Mouse (Mus musculus): Measurements from ENCODE around the gene Asphd1. TPM values are rescaled to one million over a fixed set of nuclear protein-coding genes. Genes with fewer than 3 reads are reported as not detected.
"Not testable (repeated sequence)": the region's sequence is repeated elsewhere in the genome, so short reads cannot be mapped to it uniquely, and the experiment has no call there.

The Asphd1 gene
- polyA plus RNA-seq, 1 experiment: 55.7 TPM

GRCm38 (mm10) chr7:126905590-126905989 is 43.8 kb downstream of the Asphd1 start:
- no peak overlapping the region for H3K4me3 ChIP-seq (ENCODE audit: insufficient read depth, low read length)
- no peak for TF ChIP-seq CTCF (IDR thresholded peaks at IDR 0.05; ENCODE audit: extremely low read depth, insufficient read depth, low read length)
- TF ChIP-seq POLR2A (IDR thresholded peaks at IDR 0.05; ENCODE audit: extremely low read depth, insufficient read depth, low read length): no peak
- H3K27ac ChIP-seq (ENCODE audit: insufficient read depth, low read length): no peak overlapping the region
- H3K4me1 ChIP-seq (ENCODE audit: control insufficient read depth, insufficient read depth, low read length): no peaks in the 10 kb centered on the region

- H3K4me3 ChIP-seq (ENCODE audit: insufficient read depth, low read length); H3K27ac ChIP-seq (ENCODE audit: insufficient read depth, low read length); H3K4me1 ChIP-seq (ENCODE audit: control insufficient read depth, insufficient read depth, low read length): not testable (repeated sequence)
Observed at GRCm38 (mm10) chr7:126899781-126900180, 49.6 kb downstream of the Asphd1 start.

DNA sequence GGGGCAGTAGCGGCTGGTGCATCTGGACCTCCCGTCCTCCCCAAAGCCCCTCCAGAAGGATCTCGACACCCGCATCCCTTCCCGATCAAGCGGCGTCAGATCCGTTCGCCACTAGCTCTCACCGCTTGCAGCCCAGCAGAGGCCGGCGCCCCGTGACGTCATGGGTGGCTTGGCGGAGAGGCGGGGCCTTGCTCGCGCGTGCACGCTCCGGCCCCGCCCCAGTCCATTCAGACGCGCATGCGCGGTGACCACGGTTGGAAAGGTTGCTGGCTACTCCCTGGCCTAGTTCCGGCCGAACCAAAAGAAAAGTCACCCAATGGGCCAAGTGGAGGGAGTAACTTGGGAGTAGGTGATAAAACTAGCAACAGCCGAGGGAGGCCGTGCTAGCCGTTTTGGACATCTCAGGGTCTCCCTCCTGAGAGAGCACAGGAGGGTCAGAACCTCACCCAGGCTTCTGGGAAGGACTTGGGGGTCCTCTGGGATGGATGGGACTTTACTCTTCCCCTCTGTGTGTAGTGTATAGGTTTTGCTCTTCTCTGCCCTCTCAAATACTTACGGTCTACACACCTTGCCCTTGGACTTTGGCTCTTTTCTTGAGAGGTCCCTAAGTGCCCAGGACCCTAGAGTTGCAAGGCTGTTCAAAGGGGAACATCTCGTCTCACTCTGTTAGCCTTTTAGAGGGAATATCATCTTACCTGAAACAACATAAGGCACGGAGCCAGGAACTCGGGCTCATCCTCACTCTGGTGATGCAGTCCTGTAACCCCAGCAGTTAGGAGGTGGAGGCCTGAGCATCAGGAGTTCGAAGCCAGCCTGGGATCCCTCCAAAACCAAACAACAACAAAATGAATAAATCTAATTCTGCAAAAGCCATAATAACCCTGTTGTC is 51.0 kb downstream of the Asphd1 start:
- TF ChIP-seq POLR2A (IDR thresholded peaks at IDR 0.05; ENCODE audit: extremely low read depth, insufficient read depth, low read length): peak; percentile 93
- no peak for TF ChIP-seq CTCF (IDR thresholded peaks at IDR 0.05; ENCODE audit: extremely low read depth, insufficient read depth, low read length)
- H3K4me3 ChIP-seq (ENCODE audit: insufficient read depth, low read length): peak overlapping the region; percentile 86
- H3K27ac ChIP-seq (ENCODE audit: insufficient read depth, low read length): peak overlapping the region; percentile 86
- peaks cover 5% of the 10 kb centered on the region for H3K4me1 ChIP-seq (ENCODE audit: control insufficient read depth, insufficient read depth, low read length)

- Histone ChIP-seq H3K4me3 (ENCODE audit: insufficient read depth, low read length) (peak overlapping the region; percentile 86), H3K27ac (ENCODE audit: insufficient read depth, low read length) (peak overlapping the region; percentile 86), H3K4me1 (ENCODE audit: control insufficient read depth, insufficient read depth, low read length) (peaks cover 5% of the 10 kb centered on the region)
- no peak for TF ChIP-seq CTCF (IDR thresholded peaks at IDR 0.05; ENCODE audit: extremely low read depth, insufficient read depth, low read length)
- no peak for TF ChIP-seq POLR2A (IDR thresholded peaks at IDR 0.05; ENCODE audit: extremely low read depth, insufficient read depth, low read length)
Observed at GRCm38 (mm10) chr7:126897390-126898101, 51.8 kb downstream of the Asphd1 start.

DNA sequence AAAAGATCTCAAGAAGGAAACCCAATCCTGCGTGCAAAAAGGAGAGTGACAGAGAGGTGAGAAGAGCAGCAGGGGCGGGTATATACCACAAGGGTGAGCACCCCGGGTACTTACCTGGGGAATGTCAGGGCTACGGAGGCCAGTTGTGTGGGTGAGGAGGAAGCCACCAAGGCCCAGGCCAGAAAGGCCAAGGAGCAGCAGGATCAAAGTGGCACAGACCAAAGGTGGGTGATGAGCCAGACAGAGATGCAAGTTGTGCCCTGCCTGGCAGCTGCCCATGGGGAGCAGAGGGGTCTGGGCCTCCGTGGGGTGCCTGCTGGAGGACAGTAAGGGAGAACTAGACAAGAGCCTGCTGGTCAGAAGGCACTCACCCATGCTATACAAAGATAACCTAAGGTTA is 52.5 kb downstream of the Asphd1 start:
- H3K4me3 ChIP-seq (ENCODE audit: insufficient read depth, low read length): no peak overlapping the region; the same call in 1 of the 2 replicates
- TF ChIP-seq POLR2A (IDR thresholded peaks at IDR 0.05; ENCODE audit: extremely low read depth, insufficient read depth, low read length) (no peak), CTCF (IDR thresholded peaks at IDR 0.05; ENCODE audit: extremely low read depth, insufficient read depth, low read length) (no peak)
- H3K27ac ChIP-seq (ENCODE audit: insufficient read depth, low read length): peak overlapping the region; percentile 21; the same call in 1 of the 2 replicates
- peaks cover 5% of the 10 kb centered on the region for H3K4me1 ChIP-seq (ENCODE audit: control insufficient read depth, insufficient read depth, low read length)

Other genes starting within 250 kb of the Asphd1 start
- gene Coro1a, start 241.8 kb downstream of the Asphd1 start, polyA plus RNA-seq (2012; rRNA removed): 204 and 218 TPM in 2 replicates
- gene Mapk3, start 190.0 kb downstream of the Asphd1 start, polyA plus RNA-seq (2012; rRNA removed): 246 and 283 TPM in 2 replicates
- 2.5 and 3.1 TPM in 2 replicates for gene Gdpd3, start 183.2 kb downstream of the Asphd1 start, polyA plus RNA-seq (2012; rRNA removed)
- 539 and 545 TPM in 2 replicates for gene Ypel3, start 172.6 kb downstream of the Asphd1 start, polyA plus RNA-seq (2012; rRNA removed)
- gene Tbx6, start 168.1 kb downstream of the Asphd1 start, polyA plus RNA-seq (2012; rRNA removed): 1.4 and 1.6 TPM in 2 replicates
- 75.4 and 77.7 TPM in 2 replicates for gene Ppp4c, start 157.1 kb downstream of the Asphd1 start, polyA plus RNA-seq (2012; rRNA removed)
- 108 and 124 TPM in 2 replicates for gene Fam57b, start 151.9 kb downstream of the Asphd1 start, polyA plus RNA-seq (2012; rRNA removed)
- 0.67 TPM in 1 of 2 replicates, not detected in the other for gene 4930451I11Rik, start 117.9 kb downstream of the Asphd1 start, polyA plus RNA-seq (2012; rRNA removed)
- 45.9 and 52.6 TPM in 2 replicates for gene Doc2a, start 102.2 kb downstream of the Asphd1 start, polyA plus RNA-seq (2012; rRNA removed)
- gene Hirip3, start 87.6 kb downstream of the Asphd1 start, polyA plus RNA-seq (2012; rRNA removed): 58.5 and 69.2 TPM in 2 replicates
- 55.6 and 59.3 TPM in 2 replicates for gene Ino80e, start 87.2 kb downstream of the Asphd1 start, polyA plus RNA-seq (2012; rRNA removed)
- gene Taok2, start 64.9 kb downstream of the Asphd1 start, polyA plus RNA-seq (2012; rRNA removed): 103 and 104 TPM in 2 replicates
- 31.9 and 35.9 TPM in 2 replicates for gene Tmem219, start 26.7 kb downstream of the Asphd1 start, polyA plus RNA-seq (2012; rRNA removed)
- 188 and 198 TPM in 2 replicates for gene Kctd13, start 20.7 kb downstream of the Asphd1 start, polyA plus RNA-seq (2012; rRNA removed)
- 236 and 261 TPM in 2 replicates for gene Sez6l2, start 981 bp upstream of the Asphd1 start, polyA plus RNA-seq (2012; rRNA removed)
- 252 and 253 TPM in 2 replicates for gene Cdipt, start 26.3 kb upstream of the Asphd1 start, polyA plus RNA-seq (2012; rRNA removed)
- 1.1 and 2.0 TPM in 2 replicates for gene Cdiptos, start 26.5 kb upstream of the Asphd1 start, polyA plus RNA-seq (2012; rRNA removed)
- 8.0 and 8.2 TPM in 2 replicates for gene Mvp, start 65.0 kb upstream of the Asphd1 start, polyA plus RNA-seq (2012; rRNA removed)
- 1.8 and 2.2 TPM in 2 replicates for gene Pagr1b, start 66.9 kb upstream of the Asphd1 start, polyA plus RNA-seq (2012; rRNA removed)
- gene Pagr1a, start 67.8 kb upstream of the Asphd1 start, polyA plus RNA-seq (2012; rRNA removed): 41.1 and 50.4 TPM in 2 replicates
- gene Gm42742, start 71.5 kb upstream of the Asphd1 start, polyA plus RNA-seq (2012; rRNA removed): 97.1 and 109 TPM in 2 replicates
- gene Prrt2, start 71.6 kb upstream of the Asphd1 start, polyA plus RNA-seq (2012; rRNA removed): 371 and 405 TPM in 2 replicates
- gene Maz, start 77.5 kb upstream of the Asphd1 start, polyA plus RNA-seq (2012; rRNA removed): 157 and 173 TPM in 2 replicates
- 8.6 and 10.1 TPM in 2 replicates for gene Kif22, start 92.9 kb upstream of the Asphd1 start, polyA plus RNA-seq (2012; rRNA removed)
- 0.31 TPM in 1 of 2 replicates, not detected in the other for gene Zg16, start 137.7 kb upstream of the Asphd1 start, polyA plus RNA-seq (2012; rRNA removed)
- 2.6 and 2.8 TPM in 2 replicates for gene AI467606, start 141.8 kb upstream of the Asphd1 start, polyA plus RNA-seq (2012; rRNA removed)
- 0.74 and 0.77 TPM in 2 replicates for gene Qprt, start 172.6 kb upstream of the Asphd1 start, polyA plus RNA-seq (2012; rRNA removed)
- 0.15 and 0.19 TPM in 2 replicates for gene Spn, start 188.2 kb upstream of the Asphd1 start, polyA plus RNA-seq (2012; rRNA removed)
- gene Cd2bp2, start 246.5 kb upstream of the Asphd1 start, polyA plus RNA-seq (2012; rRNA removed): 85.0 and 99.3 TPM in 2 replicates